Mouse (Mus musculus): ENCODE results near the gene Pdzd4.

The Pdzd4 gene

GRCm38 (mm10) chrX:73785666-73786065, 39.1 kb downstream of the Pdzd4 start:
- no peak for DNase-seq (ENCODE audit: low spot score in 2 of 2)

DNA sequence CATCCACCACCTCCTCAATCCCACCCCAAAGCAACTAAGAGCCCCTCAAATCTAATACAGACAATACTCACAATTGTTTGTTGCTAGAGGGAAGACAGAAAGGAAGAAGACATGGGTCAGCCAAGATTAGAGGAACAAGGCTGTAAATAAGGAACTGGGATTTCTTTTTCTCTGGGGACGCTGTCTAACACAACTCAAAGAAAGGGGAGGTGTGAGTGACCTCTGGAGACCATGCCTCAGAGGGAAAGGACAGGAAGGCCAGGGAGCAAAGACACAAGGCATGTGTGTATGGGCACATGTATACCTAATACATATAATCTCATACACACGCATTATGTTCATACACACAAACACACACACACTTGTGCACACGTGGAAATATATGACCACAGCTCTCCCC, 42.5 kb downstream of the Pdzd4 start:
- DNase-seq (ENCODE audit: low spot score in 2 of 2): no peak

DNA sequence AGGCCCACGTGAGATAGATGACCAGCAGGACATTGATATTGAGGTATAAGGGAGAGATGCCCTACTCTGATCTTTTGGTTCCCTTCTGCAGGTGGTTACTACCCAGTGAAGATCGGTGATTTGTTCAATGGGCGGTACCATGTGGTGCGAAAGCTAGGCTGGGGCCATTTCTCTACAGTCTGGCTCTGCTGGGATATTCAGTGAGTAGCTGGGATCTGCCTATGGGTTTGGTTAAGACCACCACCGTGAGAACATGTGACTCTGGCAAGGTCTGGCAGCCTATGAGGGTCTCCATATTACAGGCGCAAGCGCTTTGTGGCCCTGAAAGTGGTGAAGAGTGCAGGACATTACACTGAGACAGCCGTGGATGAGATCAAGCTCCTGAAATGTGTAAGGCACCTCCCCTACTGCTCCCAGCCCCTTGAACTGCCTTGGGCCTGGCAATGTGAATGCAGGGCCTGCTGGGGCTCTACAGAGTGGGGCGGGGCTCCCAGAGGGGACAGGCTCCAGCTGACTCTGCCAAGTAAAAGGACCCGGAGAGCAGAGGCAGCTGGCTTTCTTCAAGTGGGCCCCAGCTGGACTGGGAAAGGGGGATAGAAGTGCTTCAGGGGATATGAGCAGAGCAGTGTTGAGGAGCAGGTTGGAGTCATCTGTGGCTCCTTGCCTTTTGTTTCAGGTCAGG, 49.8 kb downstream of the Pdzd4 start:
- DNase-seq (ENCODE audit: low spot score in 2 of 2): no peak

DNA sequence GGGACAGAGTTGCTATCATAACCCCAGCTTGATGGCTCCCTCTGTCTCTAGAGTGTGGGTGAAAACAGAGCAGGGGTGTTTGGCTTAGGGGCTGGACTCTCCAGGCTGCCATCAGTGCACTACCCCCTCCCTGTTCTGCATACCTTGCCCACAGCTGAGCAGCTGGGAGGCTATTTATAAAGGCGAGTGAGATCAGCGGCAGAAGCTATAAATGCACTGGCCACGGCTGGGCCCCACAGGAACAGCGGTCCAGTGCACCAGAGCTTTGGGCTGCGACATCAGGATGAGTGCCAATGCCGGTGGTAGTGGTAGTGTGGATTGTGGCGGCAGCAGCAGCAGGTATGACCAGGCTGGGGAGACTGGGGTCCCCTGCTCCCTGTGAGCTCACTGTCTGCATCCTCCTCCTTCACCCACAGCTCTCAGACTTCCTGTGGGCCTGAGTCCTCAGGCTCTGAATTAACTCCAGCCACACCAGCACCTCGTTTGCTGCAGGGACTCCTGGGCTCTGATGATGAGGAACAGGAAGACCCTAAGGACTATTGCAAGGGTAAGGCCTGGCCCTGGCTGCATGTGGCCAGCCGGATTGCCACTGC, 50.5 kb downstream of the Pdzd4 start, which contains the start of gene Srpk3:
Srpk3 (plus strand) TSS at position 238 of the 593 bp plus-strand sequence.
- DNase-seq (ENCODE audit: low spot score in 2 of 2): no peak

GRCm38 (mm10) chrX:73767267-73767666, 57.5 kb downstream of the Pdzd4 start:
- no peak for DNase-seq (ENCODE audit: low spot score in 2 of 2)

GRCm38 (mm10) chrX:73765311-73765710, 59.5 kb downstream of the Pdzd4 start:
- DNase-seq (ENCODE audit: low spot score in 2 of 2): peak in 1 of 2 experiments; percentile 48

- peak in 1 of 2 experiments; percentile 37 for DNase-seq (ENCODE audit: low spot score in 2 of 2)
These were observed 66.0 kb downstream of the Pdzd4 start for GRCm38 (mm10) chrX:73758611-73759290.

- no peak for DNase-seq (ENCODE audit: low spot score in 2 of 2)
These were observed 68.2 kb downstream of the Pdzd4 start, which contains the start of gene Plxnb3 for GRCm38 (mm10) chrX:73756334-73757140. TSS of gene Plxnb3 (plus strand) at chrX:73757090.

DNA sequence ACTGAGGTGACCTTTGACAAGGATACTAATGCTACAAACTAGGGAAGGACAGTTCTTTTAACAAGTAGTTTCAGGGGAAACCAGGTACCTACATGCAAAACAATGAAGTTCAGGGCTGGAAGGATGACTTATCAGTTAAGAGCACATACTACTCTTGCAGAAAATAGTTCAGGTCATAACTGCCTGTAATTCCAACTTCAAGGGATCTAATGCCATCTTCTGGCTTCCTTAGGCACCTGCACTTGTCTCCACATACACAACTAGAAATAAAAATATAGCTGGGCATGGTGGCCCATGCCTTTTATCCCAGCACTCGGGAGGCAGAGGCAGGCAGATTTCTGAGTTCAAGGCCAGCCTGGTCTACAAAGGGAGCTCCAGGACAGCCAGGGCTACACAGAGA, 75.8 kb downstream of the Pdzd4 start:
- DNase-seq (ENCODE audit: low spot score in 2 of 2): no peak

DNA sequence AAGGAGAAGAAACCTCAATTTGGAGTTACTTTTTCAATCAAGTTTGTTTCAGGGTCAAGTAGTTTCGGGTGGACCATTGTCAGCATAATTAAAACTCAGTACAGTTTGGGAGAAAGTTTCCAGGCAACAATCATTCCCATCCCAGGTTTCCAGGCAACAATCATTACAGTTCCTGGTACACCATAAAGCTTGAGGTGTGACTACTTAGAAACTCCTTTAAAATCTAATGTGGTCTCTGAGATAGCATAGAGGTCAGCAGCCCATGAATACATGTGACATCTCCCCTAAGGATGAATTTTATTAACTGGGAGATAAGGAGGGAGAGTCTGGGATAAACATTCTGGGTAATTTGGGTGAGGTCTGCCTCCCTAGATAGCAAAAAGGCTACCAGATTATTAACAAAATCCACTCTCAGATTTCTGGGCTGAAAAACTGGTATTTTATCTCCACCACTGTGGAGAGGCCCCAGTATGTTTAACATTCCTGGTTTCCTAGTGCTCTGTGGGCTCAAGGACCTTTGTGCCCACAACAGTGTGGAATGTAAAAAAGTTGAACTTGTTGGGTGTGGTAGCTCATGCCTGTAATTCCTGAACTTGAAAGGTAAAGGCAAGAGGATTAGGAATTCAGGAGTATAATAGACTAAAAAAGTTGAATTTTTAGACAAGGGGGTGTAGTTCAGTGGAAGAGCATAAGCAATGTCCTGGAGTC, 79.8 kb downstream of the Pdzd4 start:
- DNase-seq (ENCODE audit: low spot score in 2 of 2): no peak
